Mouse (Mus musculus): ENCODE measurements at regions not wholly inside any gene's neighbourhood (a gene's known extent, or its start where the extent isn't known, plus 50 kb on each side); places are given as distances from the start of the nearest gene placed in this dataset.

DNA sequence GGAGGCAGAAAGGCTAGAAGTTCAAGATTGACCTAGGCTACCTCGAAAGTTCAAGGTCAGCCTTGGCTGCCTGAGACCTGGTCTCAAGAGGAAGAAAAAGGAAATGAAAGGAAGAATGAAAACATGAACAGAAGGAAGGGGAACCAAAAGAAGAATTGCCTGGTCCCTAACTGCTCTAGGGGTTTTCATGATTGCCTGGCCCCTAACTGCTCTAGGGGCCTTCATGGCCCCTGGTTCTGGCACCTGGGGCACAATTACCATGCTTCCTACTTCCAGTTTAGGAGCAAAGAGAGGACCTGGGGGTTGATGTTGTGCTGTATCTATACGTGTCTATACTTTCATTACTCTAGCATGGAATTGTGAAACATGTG is 132.8 kb downstream of the Cd24a start:
- TF ChIP-seq NANOG (IDR thresholded peaks at IDR 0.05; ENCODE audit: borderline replicate concordance, low read length) (no peak), CTCF (conservative IDR thresholded peaks at IDR 0.05; ENCODE audit: low read length) (no peak), POU5F1 (IDR thresholded peaks at IDR 0.05; ENCODE audit: borderline replicate concordance, low read length) (no peak)
- Histone ChIP-seq H3K9me3 (ENCODE audit: low read length) (peaks cover 16% of the 10 kb centered on the region), H3K4me1 (replicated peaks; ENCODE audit: low read depth, low read length) (peaks cover 22% of the 10 kb centered on the region), H3K36me3 (ENCODE audit: insufficient read depth, low read length) (no peaks in the 10 kb centered on the region), H3K27me3 (ENCODE audit: insufficient read depth, low read length) (peaks cover 12% of the 10 kb centered on the region), H3K4me3 (replicated peaks; ENCODE audit: low read length) (no peak overlapping the region)

DNA sequence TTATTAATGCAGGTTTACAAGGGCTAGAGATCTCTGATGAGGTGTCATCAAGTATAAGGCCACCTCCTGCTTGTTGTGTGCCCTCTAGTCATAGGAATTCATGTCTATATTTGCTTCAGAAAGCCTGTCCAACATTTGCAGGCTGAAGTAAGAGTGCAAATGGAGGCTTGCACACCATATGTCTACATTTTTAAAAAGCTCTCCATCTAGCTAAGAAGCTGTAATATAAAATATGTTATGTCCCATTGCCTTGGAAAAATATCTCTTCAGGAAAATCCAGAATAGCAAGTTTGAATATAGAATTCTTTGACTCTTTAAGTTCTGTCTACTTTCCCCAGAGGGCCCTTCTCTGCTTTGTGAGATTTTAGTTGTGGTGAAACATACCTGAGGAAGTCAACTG is 134.6 kb downstream of the Cd24a start:
- peaks cover 25% of the 10 kb centered on the region for H3K9me3 ChIP-seq (ENCODE audit: low read length)
- no peaks in the 10 kb centered on the region for H3K36me3 ChIP-seq (ENCODE audit: insufficient read depth, low read length)
- 0 out of 2 replicates have a peak, but pooled peaks cover 6% of the 10 kb centered on the region for H3K4me1 ChIP-seq (replicated peaks; ENCODE audit: low read depth, low read length)
- no peak for TF ChIP-seq POU5F1 (IDR thresholded peaks at IDR 0.05; ENCODE audit: borderline replicate concordance, low read length)
- TF ChIP-seq NANOG (IDR thresholded peaks at IDR 0.05; ENCODE audit: borderline replicate concordance, low read length): no peak
- TF ChIP-seq CTCF (conservative IDR thresholded peaks at IDR 0.05; ENCODE audit: low read length): no peak
- H3K27me3 ChIP-seq (ENCODE audit: insufficient read depth, low read length): 0 out of 2 replicates have a peak, but pooled peaks cover 2% of the 10 kb centered on the region
- H3K4me3 ChIP-seq (replicated peaks; ENCODE audit: low read length): no peak overlapping the region

DNA sequence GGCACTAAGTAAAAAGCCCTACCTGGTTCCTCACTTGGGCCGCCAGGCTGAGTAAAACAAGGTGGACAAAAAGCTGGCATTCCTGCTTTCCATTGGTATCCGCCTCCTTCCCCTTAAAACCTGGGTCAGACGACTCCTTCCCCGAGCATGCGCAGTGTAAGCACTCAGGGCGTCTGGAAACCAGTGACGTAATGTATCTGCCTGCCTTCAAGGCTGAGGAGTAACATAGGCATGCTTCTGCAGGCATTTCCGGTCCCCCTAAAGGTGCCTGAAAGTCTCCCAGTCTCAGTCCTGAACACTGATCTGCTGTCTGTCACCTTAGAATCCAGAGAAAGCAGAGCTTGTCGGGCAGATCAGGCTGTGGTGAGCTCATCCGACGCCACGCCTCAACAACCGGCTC is 140.7 kb downstream of the Cd24a start:
- H3K9me3 ChIP-seq (ENCODE audit: low read length): peaks cover 25% of the 10 kb centered on the region
- H3K4me1 ChIP-seq (replicated peaks; ENCODE audit: low read depth, low read length): peaks cover 25% of the 10 kb centered on the region
- H3K36me3 ChIP-seq (ENCODE audit: insufficient read depth, low read length): no peaks in the 10 kb centered on the region
- H3K4me3 ChIP-seq (replicated peaks; ENCODE audit: low read length): no peak overlapping the region
- no peak for TF ChIP-seq NANOG (IDR thresholded peaks at IDR 0.05; ENCODE audit: borderline replicate concordance, low read length)
- no peak for TF ChIP-seq CTCF (conservative IDR thresholded peaks at IDR 0.05; ENCODE audit: low read length)
- TF ChIP-seq POU5F1 (IDR thresholded peaks at IDR 0.05; ENCODE audit: borderline replicate concordance, low read length): no peak
- H3K27me3 ChIP-seq (ENCODE audit: insufficient read depth, low read length): peaks cover 19% of the 10 kb centered on the region

DNA sequence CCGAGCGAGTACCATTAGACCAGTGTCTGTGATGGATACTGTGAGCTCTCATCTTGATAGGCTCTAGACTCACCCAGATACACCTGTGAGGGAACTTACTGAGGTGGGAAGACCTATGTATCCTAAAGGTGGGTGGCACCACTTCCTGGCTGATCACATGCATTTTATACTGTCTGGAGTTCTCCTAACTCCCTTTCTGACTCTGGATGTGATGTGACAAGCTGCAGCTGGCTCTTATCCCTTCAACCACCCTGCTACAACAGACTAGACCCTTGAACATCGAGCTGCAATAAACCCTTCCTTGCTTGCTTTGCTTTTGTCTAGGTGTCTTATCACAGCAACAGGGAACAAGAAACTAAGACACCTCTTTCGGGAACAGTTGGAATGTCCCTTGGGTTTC is 143.3 kb downstream of the Cd24a start:
- peaks cover 33% of the 10 kb centered on the region for H3K27me3 ChIP-seq (ENCODE audit: insufficient read depth, low read length)
- H3K4me3 ChIP-seq (replicated peaks; ENCODE audit: low read length): no peak overlapping the region
- H3K9me3 ChIP-seq (ENCODE audit: low read length): peaks cover 9% of the 10 kb centered on the region
- peaks cover 29% of the 10 kb centered on the region for H3K4me1 ChIP-seq (replicated peaks; ENCODE audit: low read depth, low read length)
- no peaks in the 10 kb centered on the region for H3K36me3 ChIP-seq (ENCODE audit: insufficient read depth, low read length)
- TF ChIP-seq POU5F1 (IDR thresholded peaks at IDR 0.05; ENCODE audit: borderline replicate concordance, low read length) (no peak), NANOG (IDR thresholded peaks at IDR 0.05; ENCODE audit: borderline replicate concordance, low read length) (no peak), CTCF (conservative IDR thresholded peaks at IDR 0.05; ENCODE audit: low read length) (no peak)

DNA sequence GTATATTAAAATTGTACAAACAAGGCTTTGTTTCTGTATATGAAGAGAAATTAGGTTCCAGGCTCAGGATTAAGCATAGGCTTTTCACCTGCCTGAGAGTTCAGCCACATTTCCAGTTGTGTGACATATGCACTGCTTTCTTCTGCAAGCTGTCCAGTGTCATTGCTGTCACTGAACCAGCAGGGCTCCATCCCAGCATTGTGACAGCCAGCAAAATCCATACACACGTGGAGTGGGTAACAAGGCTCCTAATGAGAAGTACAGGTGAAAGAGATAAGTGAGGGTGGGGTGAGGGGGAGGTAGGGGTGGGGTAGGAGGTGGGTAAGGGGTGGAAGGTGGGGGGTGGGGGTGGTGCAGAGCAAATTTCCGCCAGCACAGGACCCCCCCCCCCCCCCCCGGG is 144.1 kb downstream of the Cd24a start:
- Histone ChIP-seq H3K27me3 (ENCODE audit: insufficient read depth, low read length) (peaks cover 33% of the 10 kb centered on the region), H3K36me3 (ENCODE audit: insufficient read depth, low read length) (no peaks in the 10 kb centered on the region), H3K4me1 (replicated peaks; ENCODE audit: low read depth, low read length) (peaks cover 29% of the 10 kb centered on the region), H3K4me3 (replicated peaks; ENCODE audit: low read length) (no peak overlapping the region), H3K9me3 (ENCODE audit: low read length) (peaks cover 5% of the 10 kb centered on the region)
- TF ChIP-seq NANOG (IDR thresholded peaks at IDR 0.05; ENCODE audit: borderline replicate concordance, low read length) (no peak), POU5F1 (IDR thresholded peaks at IDR 0.05; ENCODE audit: borderline replicate concordance, low read length) (no peak), CTCF (conservative IDR thresholded peaks at IDR 0.05; ENCODE audit: low read length) (no peak)

DNA sequence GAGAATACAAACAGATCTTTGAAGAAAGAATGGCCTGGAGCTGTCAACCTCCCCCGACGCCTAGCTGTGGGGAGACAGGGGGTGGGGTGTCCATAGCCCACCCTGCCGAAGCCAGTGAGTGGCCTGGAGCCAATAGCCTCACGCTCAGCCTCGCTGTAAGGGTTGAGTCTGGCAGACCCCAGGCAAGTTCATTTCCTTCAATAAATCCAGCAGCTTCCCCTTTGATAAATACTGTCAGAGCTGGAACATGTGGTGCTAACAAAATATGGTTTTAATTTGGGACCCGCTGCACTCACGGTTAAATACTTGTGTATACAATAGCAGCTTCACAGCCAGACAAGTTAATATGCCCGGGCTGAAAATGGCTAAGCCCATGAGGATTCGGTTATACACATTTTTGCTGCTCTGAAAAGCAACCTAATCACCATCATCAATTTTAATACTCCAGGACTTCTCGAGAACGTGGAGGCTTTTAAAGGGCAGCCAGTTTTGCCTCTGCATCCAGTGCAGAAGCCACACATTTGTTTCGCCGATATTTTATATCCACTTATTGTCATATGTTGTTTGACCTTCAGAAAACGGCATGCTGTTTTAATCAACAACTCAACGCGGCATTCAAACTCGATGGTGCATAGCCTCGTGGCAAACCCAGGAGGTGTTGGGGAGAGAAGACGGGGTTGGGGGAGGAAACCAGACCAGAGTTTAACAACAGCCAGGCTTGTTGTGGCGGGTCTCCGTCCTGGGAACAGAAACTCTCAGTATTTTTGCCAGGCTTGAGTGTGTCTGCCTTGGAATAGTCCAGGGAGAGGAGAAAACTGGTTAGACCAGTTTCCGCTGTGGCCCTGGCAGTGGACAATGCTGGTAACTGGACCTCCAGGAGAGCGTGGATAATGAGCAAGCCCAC is 144.9 kb downstream of the Cd24a start:
- Histone ChIP-seq H3K4me3 (replicated peaks; ENCODE audit: low read length) (peak overlapping the region; percentile 59), H3K9me3 (ENCODE audit: low read length) (no peaks in the 10 kb centered on the region), H3K27me3 (ENCODE audit: insufficient read depth, low read length) (peaks cover 33% of the 10 kb centered on the region), H3K4me1 (replicated peaks; ENCODE audit: low read depth, low read length) (peaks cover 29% of the 10 kb centered on the region), H3K36me3 (ENCODE audit: insufficient read depth, low read length) (no peaks in the 10 kb centered on the region)
- TF ChIP-seq NANOG (IDR thresholded peaks at IDR 0.05; ENCODE audit: borderline replicate concordance, low read length): no peak
- no peak for TF ChIP-seq CTCF (conservative IDR thresholded peaks at IDR 0.05; ENCODE audit: low read length)
- no peak for TF ChIP-seq POU5F1 (IDR thresholded peaks at IDR 0.05; ENCODE audit: borderline replicate concordance, low read length)

DNA sequence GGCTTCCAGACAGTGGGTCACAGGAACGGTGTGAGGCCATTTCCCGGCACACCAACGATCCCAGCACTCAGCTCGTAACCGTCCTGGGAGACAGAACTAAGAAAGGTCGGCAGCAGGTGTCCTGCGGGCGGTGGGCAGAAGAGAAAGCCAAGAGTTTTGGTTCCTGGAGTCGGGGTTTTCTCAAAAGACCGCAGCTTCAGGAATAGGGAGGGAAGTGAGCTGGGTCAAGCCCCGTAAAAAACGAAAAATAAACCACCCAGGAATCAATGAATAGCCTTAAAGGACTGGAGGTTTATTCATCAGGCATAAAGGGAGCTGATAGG is 145.5 kb downstream of the Cd24a start:
- Histone ChIP-seq H3K27me3 (ENCODE audit: insufficient read depth, low read length) (peaks cover 33% of the 10 kb centered on the region), H3K9me3 (ENCODE audit: low read length) (no peaks in the 10 kb centered on the region), H3K36me3 (ENCODE audit: insufficient read depth, low read length) (no peaks in the 10 kb centered on the region), H3K4me3 (replicated peaks; ENCODE audit: low read length) (peak overlapping the region; percentile 59), H3K4me1 (replicated peaks; ENCODE audit: low read depth, low read length) (peaks cover 25% of the 10 kb centered on the region)
- no peak for TF ChIP-seq POU5F1 (IDR thresholded peaks at IDR 0.05; ENCODE audit: borderline replicate concordance, low read length)
- no peak for TF ChIP-seq NANOG (IDR thresholded peaks at IDR 0.05; ENCODE audit: borderline replicate concordance, low read length)
- no peak for TF ChIP-seq CTCF (conservative IDR thresholded peaks at IDR 0.05; ENCODE audit: low read length)

DNA sequence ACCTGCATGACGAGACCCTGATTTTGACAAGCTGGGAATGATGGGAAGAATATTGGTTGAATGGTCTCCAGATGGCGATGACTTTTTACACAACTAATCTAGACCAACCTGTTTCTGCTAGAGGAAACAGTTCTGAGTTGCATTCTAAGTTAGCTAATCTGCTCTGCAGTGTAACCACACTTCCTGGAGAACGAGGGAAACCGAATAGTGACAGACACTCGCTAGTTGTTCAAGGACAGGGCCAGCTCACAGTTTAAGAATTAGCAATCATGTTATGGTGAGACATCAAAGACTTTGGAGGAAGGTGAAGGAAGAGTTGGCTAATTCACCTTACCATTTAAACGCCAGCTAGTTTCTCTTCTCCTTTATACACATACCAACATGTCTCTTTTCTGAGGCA is 149.7 kb downstream of the Cd24a start:
- Histone ChIP-seq H3K36me3 (ENCODE audit: insufficient read depth, low read length) (no peaks in the 10 kb centered on the region), H3K4me3 (replicated peaks; ENCODE audit: low read length) (no peak overlapping the region), H3K27me3 (ENCODE audit: insufficient read depth, low read length) (peaks cover 25% of the 10 kb centered on the region), H3K9me3 (ENCODE audit: low read length) (peaks cover 14% of the 10 kb centered on the region), H3K4me1 (replicated peaks; ENCODE audit: low read depth, low read length) (peaks cover 14% of the 10 kb centered on the region)
- TF ChIP-seq POU5F1 (IDR thresholded peaks at IDR 0.05; ENCODE audit: borderline replicate concordance, low read length) (no peak), CTCF (conservative IDR thresholded peaks at IDR 0.05; ENCODE audit: low read length) (no peak), NANOG (IDR thresholded peaks at IDR 0.05; ENCODE audit: borderline replicate concordance, low read length) (no peak)

Data from E14TG2a.4 (cell line).